Mouse (Mus musculus) frontal cortex, postnatal 10 days (tissue): ENCODE measurements at regions not wholly inside any gene's neighbourhood (a gene's known extent, or its start where the extent isn't known, plus 50 kb on each side); places are given as distances from the start of the nearest gene placed in this dataset.

ENCODE experiments used
- DNase-seq, 2 experiments: peaks; one replicate each; pipeline ENCODE4 v3.0.0; 2022; ENCODE audit warnings: low spot score in 2 of 2, mixed read lengths in 1 of 2

- DNase-seq = no peak
Measured at GRCm38 (mm10) chr6:117114859-117115258, 53.5 kb upstream of the Cxcl12 start.

GRCm38 (mm10) chr6:117118081-117118480 lies 50.3 kb upstream of the Cxcl12 start:
- DNase-seq = no peak
